Mouse (Mus musculus): ENCODE results near the gene Gm9887.
A peak's percentile ranks its signal among the peaks of the same experiment; 100 is the strongest.

Gm9887 gene

GRCm38 (mm10) chr12:69371854-69372671 is at the start of gene Gm9887, which contains the start of gene Arf6:
Gm9887 (minus strand) TSS chr12:69372458.
Arf6 (plus strand) TSS chr12:69372150.
- peak; percentile 93 for ATAC-seq (ENCODE audit: low TSS enrichment)

- ATAC-seq (ENCODE audit: low TSS enrichment), result no peak
Observed at GRCm38 (mm10) chr12:69420716-69421115, 48.5 kb upstream of the Gm9887 start.

GRCm38 (mm10) chr12:69419606-69420005 is 47.3 kb upstream of the Gm9887 start:
- no peak for ATAC-seq (ENCODE audit: low TSS enrichment)

- peak; percentile 70 for ATAC-seq (ENCODE audit: low TSS enrichment)
Observed at GRCm38 (mm10) chr12:69419017-69419605, 46.9 kb upstream of the Gm9887 start.

GRCm38 (mm10) chr12:69418606-69419005 is 46.3 kb upstream of the Gm9887 start:
- ATAC-seq (ENCODE audit: low TSS enrichment), result peak; percentile 16; the same call in 1 of the 2 replicates

GRCm38 (mm10) chr12:69417701-69418291 is 45.5 kb upstream of the Gm9887 start:
- ATAC-seq (ENCODE audit: low TSS enrichment), result no peak

- no peak for ATAC-seq (ENCODE audit: low TSS enrichment)
Observed at GRCm38 (mm10) chr12:69416793-69417192, 44.5 kb upstream of the Gm9887 start.

- no peak for ATAC-seq (ENCODE audit: low TSS enrichment)
Observed at GRCm38 (mm10) chr12:69414826-69415572, 42.7 kb upstream of the Gm9887 start.

- ATAC-seq (ENCODE audit: low TSS enrichment), result no peak
Observed at GRCm38 (mm10) chr12:69413303-69413702, 41.0 kb upstream of the Gm9887 start.

- no peak for ATAC-seq (ENCODE audit: low TSS enrichment)
Observed at GRCm38 (mm10) chr12:69411936-69412335, 39.7 kb upstream of the Gm9887 start.

GRCm38 (mm10) chr12:69410767-69411166 is 38.5 kb upstream of the Gm9887 start:
- no peak for ATAC-seq (ENCODE audit: low TSS enrichment)

- ATAC-seq (ENCODE audit: low TSS enrichment), result no peak
Observed at GRCm38 (mm10) chr12:69402594-69403167, 30.4 kb upstream of the Gm9887 start.

GRCm38 (mm10) chr12:69402100-69402499 is 29.8 kb upstream of the Gm9887 start:
- no peak for ATAC-seq (ENCODE audit: low TSS enrichment)

- ATAC-seq (ENCODE audit: low TSS enrichment), result no peak
Observed at GRCm38 (mm10) chr12:69400871-69401286, 28.6 kb upstream of the Gm9887 start.

- ATAC-seq (ENCODE audit: low TSS enrichment), result no peak
Observed at GRCm38 (mm10) chr12:69400367-69400766, 28.1 kb upstream of the Gm9887 start.

GRCm38 (mm10) chr12:69394456-69394855 is 22.2 kb upstream of the Gm9887 start:
- ATAC-seq (ENCODE audit: low TSS enrichment), result no peak

- no peak for ATAC-seq (ENCODE audit: low TSS enrichment)
Observed at GRCm38 (mm10) chr12:69393076-69393475, 20.8 kb upstream of the Gm9887 start.

- ATAC-seq (ENCODE audit: low TSS enrichment), result no peak
Observed at GRCm38 (mm10) chr12:69390000-69390698, 17.9 kb upstream of the Gm9887 start.

- ATAC-seq (ENCODE audit: low TSS enrichment), result peak; percentile 85
Observed at GRCm38 (mm10) chr12:69389273-69389938, 17.1 kb upstream of the Gm9887 start.

GRCm38 (mm10) chr12:69388321-69388869 is 16.1 kb upstream of the Gm9887 start:
- no peak for ATAC-seq (ENCODE audit: low TSS enrichment)

Measured in frontal cortex, adult (tissue).